Mouse (Mus musculus) neural tube, embryonic 12.5 days (tissue): ENCODE measurements around the gene Gm49368. TPM values are rescaled to one million over a fixed set of nuclear protein-coding genes. Genes with fewer than 3 reads are reported as not detected.
"Not testable (repeated sequence)": the region's sequence is repeated elsewhere in the genome, so short reads cannot be mapped to it uniquely, and the experiment has no call there.

Source experiments
- ATAC-seq: fragments of 200-750 bp; cut with Nextera tagmentation; 2 replicates; pipeline ENCODE4 v1.8.0; 2017; ENCODE audit warnings: low read depth, mild to moderate bottlenecking, moderate TSS enrichment, moderate library complexity; ENCODE audit not compliant: low FRiP score
- H3K27ac ChIP-seq: fragments of 300-500 bp; sonication (generic); 2 replicates; pipeline ENCODE4 v1.5.1; 2016
- H3K27me3 ChIP-seq: fragments of 300-500 bp; sonication (generic); replicated peaks from 2 replicates; pipeline ENCODE4 v1.6.1; 2016; ENCODE audit warnings: mild to moderate bottlenecking
- H3K36me3 ChIP-seq: fragments of 300-500 bp; sonication (generic); 2 replicates; pipeline ENCODE4 v1.6.1; 2016; ENCODE audit warnings: mild to moderate bottlenecking
- H3K4me1 ChIP-seq: fragments of 300-500 bp; sonication (generic); 2 replicates; pipeline ENCODE4 v1.6.1; 2016
- H3K4me2 ChIP-seq: fragments of 300-500 bp; sonication (generic); replicated peaks from 2 replicates; pipeline ENCODE4 v1.6.1; 2016; ENCODE audit warnings: mild to moderate bottlenecking
- H3K4me3 ChIP-seq: fragments of 300-500 bp; sonication (generic); 2 replicates; pipeline ENCODE4 v1.5.1; 2016
- H3K9ac ChIP-seq: fragments of 300-500 bp; sonication (generic); 2 replicates; pipeline ENCODE4 v1.6.1; 2016; ENCODE audit warnings: mild to moderate bottlenecking
- H3K9me3 ChIP-seq: fragments of 300-500 bp; sonication (generic); 2 replicates; pipeline ENCODE4 v1.6.1; 2016; ENCODE audit warnings: mild to moderate bottlenecking
- WGBS: fragments of 180-500 bp; shearing (Covaris S2); methylation state at CpG from one replicate; pipeline ENCODE4 v1.1.7; 2016; 5-methylcytosine and 5-hydroxymethylcytosine counted together
- polyA plus RNA-seq: library from polyadenylated mRNA; unstranded; fragments of >200 nt; fragmentation: Nextera tagmentation; extraction: Ambion mirVana; gene quantifications from 2 replicates; pipeline ENCODE4 v1.2.1, GENCODE M21; 2016

Gene Gm49368
- polyA plus RNA-seq: not detected in 2 replicates

DNA sequence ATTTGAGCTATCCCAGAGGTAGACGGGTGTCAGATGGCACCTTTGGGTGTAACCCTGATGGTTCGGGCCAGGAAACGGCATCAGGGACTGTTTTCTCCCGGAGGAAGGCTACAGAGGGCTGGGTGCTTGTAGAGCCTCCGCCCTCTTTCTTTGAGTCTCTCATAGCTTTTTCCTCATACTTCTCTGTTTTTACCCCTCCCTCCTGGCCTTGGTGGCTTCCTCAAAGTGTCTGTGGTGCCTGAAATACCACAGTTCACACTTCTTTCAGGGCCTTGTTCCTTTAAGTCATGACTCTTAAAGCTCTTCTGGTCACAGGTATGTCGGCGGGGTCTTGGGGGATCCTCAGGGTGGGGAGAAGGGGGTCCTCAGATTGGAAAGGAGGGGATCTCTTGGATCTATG, at the start of gene Gm49368, which contains the start of gene Itgam:
TSS of gene Gm49368 (plus strand) at position 228 of the 400 bp plus-strand sequence.
TSS of gene Itgam (plus strand) at position 185 of the 400 bp plus-strand sequence.
- no peaks in the 10 kb centered on the region for H3K27me3 ChIP-seq
- no peak within 1 kb of the TSS for H3K9ac ChIP-seq
- H3K36me3 ChIP-seq: no peaks in the 10 kb centered on the region
- H3K4me1 ChIP-seq: no peaks in the 10 kb centered on the region
- H3K4me3 ChIP-seq: no peak within 1 kb of the TSS
- ATAC-seq: no peak
- no peaks in the 10 kb centered on the region for H3K9me3 ChIP-seq
- no peak within 1 kb of the TSS for H3K27ac ChIP-seq
- WGBS: 92% methylated on average over 7 of the region's 7 CpGs
- no peak within 1 kb of the TSS for H3K4me2 ChIP-seq

GRCm38 (mm10) chr7:128013116-128013515, 49.4 kb upstream of the Gm49368 start:
- ATAC-seq: no peak
- H3K9ac ChIP-seq: no peak overlapping the region
- H3K4me3 ChIP-seq: no peak overlapping the region
- 0 out of 2 replicates have a peak, but pooled peaks cover 3% of the 10 kb centered on the region for H3K27me3 ChIP-seq
- WGBS: 94% methylated on average over 13 of the region's 13 CpGs
- no peaks in the 10 kb centered on the region for H3K9me3 ChIP-seq
- no peaks in the 10 kb centered on the region for H3K36me3 ChIP-seq
- H3K4me1 ChIP-seq: no peaks in the 10 kb centered on the region
- H3K4me2 ChIP-seq: no peak overlapping the region
- H3K27ac ChIP-seq: no peak overlapping the region

DNA sequence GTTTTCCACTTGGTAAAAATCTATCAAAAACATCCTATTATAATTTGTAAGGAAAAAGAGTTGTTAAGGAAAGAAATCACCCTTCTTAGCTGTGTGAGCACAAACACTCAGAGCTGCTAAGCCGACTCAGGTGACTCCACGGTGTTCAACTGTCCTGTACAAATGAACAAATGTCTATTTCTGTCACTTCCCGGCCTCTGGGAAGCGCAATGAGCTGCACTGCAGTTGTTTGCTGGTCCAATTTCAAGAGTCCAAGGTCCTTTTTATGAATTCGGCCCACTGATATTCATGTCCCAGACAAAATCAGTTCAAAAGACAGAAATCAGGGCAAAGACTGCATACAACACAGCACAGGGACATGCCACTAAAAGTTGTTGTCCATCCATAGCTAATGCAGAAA, 46.3 kb upstream of the Gm49368 start:
- H3K4me1 ChIP-seq, H3K9ac ChIP-seq, H3K27ac ChIP-seq, H3K4me3 ChIP-seq, H3K27me3 ChIP-seq, H3K4me2 ChIP-seq, H3K36me3 ChIP-seq, ATAC-seq, H3K9me3 ChIP-seq: not testable (repeated sequence)
- WGBS: 87% methylated on average over 5 of the region's 5 CpGs

GRCm38 (mm10) chr7:128016650-128017049, 45.8 kb upstream of the Gm49368 start:
- H3K4me1 ChIP-seq: no peaks in the 10 kb centered on the region
- WGBS: 91% methylated on average over 6 of the region's 6 CpGs
- H3K4me3 ChIP-seq: no peak overlapping the region
- no peak for ATAC-seq
- H3K36me3 ChIP-seq: no peaks in the 10 kb centered on the region
- no peaks in the 10 kb centered on the region for H3K27me3 ChIP-seq
- no peaks in the 10 kb centered on the region for H3K9me3 ChIP-seq
- H3K9ac ChIP-seq: no peak overlapping the region
- no peak overlapping the region for H3K4me2 ChIP-seq
- no peak overlapping the region for H3K27ac ChIP-seq

GRCm38 (mm10) chr7:128018275-128018674, 44.2 kb upstream of the Gm49368 start:
- no peak overlapping the region for H3K27ac ChIP-seq
- no peaks in the 10 kb centered on the region for H3K27me3 ChIP-seq
- H3K4me2 ChIP-seq: no peak overlapping the region
- H3K9ac ChIP-seq: no peak overlapping the region
- H3K4me1 ChIP-seq: no peaks in the 10 kb centered on the region
- H3K36me3 ChIP-seq: no peaks in the 10 kb centered on the region
- H3K9me3 ChIP-seq: no peaks in the 10 kb centered on the region
- ATAC-seq: no peak
- WGBS: 92% methylated on average over 3 of the region's 3 CpGs
- H3K4me3 ChIP-seq: no peak overlapping the region

DNA sequence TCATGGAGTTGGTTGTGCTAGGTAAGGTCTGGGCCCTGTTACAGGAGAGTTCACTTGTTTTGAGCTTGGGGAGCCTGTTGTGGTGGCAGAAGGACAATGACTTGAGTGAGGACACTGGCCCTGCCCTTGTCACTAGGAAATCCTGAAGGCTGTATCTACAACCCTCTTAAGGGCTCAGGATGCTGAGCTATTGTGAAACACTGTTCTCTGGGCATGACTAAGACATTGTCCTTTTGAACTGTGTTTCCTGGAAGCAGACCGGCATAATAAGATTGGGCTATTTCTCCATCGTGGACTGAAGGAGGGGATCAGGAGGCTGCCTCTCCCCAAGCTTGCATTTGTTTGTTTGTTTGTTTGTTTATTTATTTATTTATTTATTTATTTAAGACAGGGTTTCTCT, 43.3 kb upstream of the Gm49368 start:
- Histone ChIP-seq H3K4me1 (no peaks in the 10 kb centered on the region), H3K36me3 (no peaks in the 10 kb centered on the region), H3K4me3 (no peak overlapping the region), H3K9me3 (no peaks in the 10 kb centered on the region), H3K27me3 (no peaks in the 10 kb centered on the region), H3K27ac (no peak overlapping the region), H3K9ac (no peak overlapping the region), H3K4me2 (no peak overlapping the region)
- WGBS: 82% methylated on average over 2 of the region's 2 CpGs
- no peak for ATAC-seq

DNA sequence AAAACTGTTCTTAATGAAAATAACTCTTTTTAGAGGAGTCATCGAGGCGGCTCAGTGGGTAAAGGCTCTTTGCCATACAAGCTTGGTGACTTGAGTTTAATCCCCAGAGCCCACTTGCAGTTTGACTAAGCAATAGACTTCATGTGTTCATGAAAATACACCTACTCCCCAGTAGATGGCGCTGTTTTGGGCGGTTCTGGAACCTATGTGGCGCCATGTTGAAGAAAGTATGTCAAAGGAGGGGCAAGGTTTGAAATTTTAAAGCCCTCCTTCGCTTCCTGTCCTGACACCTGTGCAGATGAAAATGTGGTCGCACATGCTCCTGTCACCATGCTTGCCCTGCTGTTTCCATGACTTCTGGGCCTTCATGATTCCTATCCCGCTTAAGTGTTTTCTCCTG, 39.5 kb upstream of the Gm49368 start:
- ATAC-seq: no peak
- Histone ChIP-seq H3K9me3 (no peaks in the 10 kb centered on the region), H3K4me3 (no peak overlapping the region), H3K9ac (no peak overlapping the region), H3K4me2 (no peak overlapping the region), H3K4me1 (no peaks in the 10 kb centered on the region), H3K27ac (no peak overlapping the region), H3K27me3 (no peaks in the 10 kb centered on the region), H3K36me3 (no peaks in the 10 kb centered on the region)
- 62% methylated on average over 8 of the region's 8 CpGs for WGBS

GRCm38 (mm10) chr7:128023565-128023964, 38.9 kb upstream of the Gm49368 start:
- 95% methylated on average over 4 of the region's 4 CpGs for WGBS
- H3K9ac ChIP-seq: no peak overlapping the region
- no peaks in the 10 kb centered on the region for H3K36me3 ChIP-seq
- ATAC-seq: no peak
- no peak overlapping the region for H3K27ac ChIP-seq
- no peaks in the 10 kb centered on the region for H3K27me3 ChIP-seq
- H3K9me3 ChIP-seq: no peaks in the 10 kb centered on the region
- H3K4me1 ChIP-seq: no peaks in the 10 kb centered on the region
- no peak overlapping the region for H3K4me3 ChIP-seq
- no peak overlapping the region for H3K4me2 ChIP-seq

DNA sequence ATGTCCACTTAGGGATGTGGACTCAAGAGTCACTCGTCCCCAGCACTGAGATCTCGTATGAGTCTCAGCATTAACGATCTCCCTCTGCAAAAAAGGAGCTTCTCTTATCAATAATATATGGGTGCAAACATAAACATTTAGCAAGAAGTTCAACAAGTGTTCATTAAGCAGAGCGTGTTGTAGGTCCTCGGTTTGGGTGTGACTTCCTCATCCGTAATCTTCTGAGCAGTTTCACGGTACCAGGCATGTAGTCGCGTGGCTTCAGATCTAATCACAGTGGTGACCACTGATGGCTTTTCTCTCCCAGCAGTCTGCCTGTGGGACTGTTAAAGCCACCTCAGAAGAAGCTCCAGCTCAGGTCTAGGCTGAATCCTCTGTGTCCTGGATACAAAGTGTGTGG, 38.1 kb upstream of the Gm49368 start:
- H3K9me3 ChIP-seq: no peaks in the 10 kb centered on the region
- no peak overlapping the region for H3K9ac ChIP-seq
- H3K36me3 ChIP-seq: no peaks in the 10 kb centered on the region
- no peaks in the 10 kb centered on the region for H3K27me3 ChIP-seq
- H3K27ac ChIP-seq: no peak overlapping the region
- H3K4me2 ChIP-seq: no peak overlapping the region
- H3K4me1 ChIP-seq: no peaks in the 10 kb centered on the region
- no peak for ATAC-seq
- 94% methylated on average over 9 of the region's 9 CpGs for WGBS
- no peak overlapping the region for H3K4me3 ChIP-seq

GRCm38 (mm10) chr7:128024932-128025331, 37.6 kb upstream of the Gm49368 start:
- Histone ChIP-seq H3K4me2 (no peak overlapping the region), H3K27me3 (no peaks in the 10 kb centered on the region), H3K4me1 (no peaks in the 10 kb centered on the region), H3K27ac (no peak overlapping the region), H3K4me3 (no peak overlapping the region), H3K9ac (no peak overlapping the region), H3K9me3 (no peaks in the 10 kb centered on the region), H3K36me3 (no peaks in the 10 kb centered on the region)
- WGBS: 85% methylated on average over 4 of the region's 4 CpGs
- ATAC-seq: no peak

DNA sequence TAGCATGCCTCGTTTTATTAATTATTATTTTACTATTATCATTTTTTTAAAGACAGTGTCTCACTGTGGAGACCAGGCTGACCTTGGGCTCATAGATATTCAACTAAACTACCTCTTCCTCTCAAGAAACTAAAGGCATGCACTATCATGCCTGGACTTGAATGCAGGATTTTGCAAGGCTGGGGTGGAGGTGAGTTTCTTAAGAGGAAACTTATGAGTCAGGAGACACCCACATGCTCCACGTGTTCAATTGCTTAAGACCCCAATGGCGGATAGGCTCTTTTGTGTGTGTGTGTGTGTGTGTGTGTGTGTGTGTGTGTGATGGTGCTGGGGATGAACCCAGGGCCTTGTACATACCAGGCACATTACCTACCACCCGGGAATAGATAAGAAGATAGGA, 37.1 kb upstream of the Gm49368 start:
- no peaks in the 10 kb centered on the region for H3K36me3 ChIP-seq
- H3K27me3 ChIP-seq: no peaks in the 10 kb centered on the region
- ATAC-seq: no peak
- H3K4me2 ChIP-seq: no peak overlapping the region
- H3K9ac ChIP-seq: no peak overlapping the region
- 83% methylated on average over 4 of the region's 4 CpGs for WGBS
- H3K4me3 ChIP-seq: no peak overlapping the region
- H3K4me1 ChIP-seq: no peaks in the 10 kb centered on the region
- H3K9me3 ChIP-seq: no peaks in the 10 kb centered on the region
- no peak overlapping the region for H3K27ac ChIP-seq

- H3K4me2 ChIP-seq: no peak overlapping the region
- no peaks in the 10 kb centered on the region for H3K4me1 ChIP-seq
- WGBS: 37% methylated on average over 9 of the region's 9 CpGs
- H3K9me3 ChIP-seq: no peaks in the 10 kb centered on the region
- H3K4me3 ChIP-seq: no peak overlapping the region
- no peak overlapping the region for H3K27ac ChIP-seq
- no peak overlapping the region for H3K9ac ChIP-seq
- no peak for ATAC-seq
- H3K27me3 ChIP-seq: no peaks in the 10 kb centered on the region
- no peaks in the 10 kb centered on the region for H3K36me3 ChIP-seq
Measured at GRCm38 (mm10) chr7:128031403-128031976, 31.0 kb upstream of the Gm49368 start.

- Histone ChIP-seq H3K4me1 (no peaks in the 10 kb centered on the region), H3K4me2 (no peak overlapping the region), H3K4me3 (no peak overlapping the region), H3K9me3 (no peaks in the 10 kb centered on the region), H3K27me3 (no peaks in the 10 kb centered on the region), H3K27ac (no peak overlapping the region), H3K9ac (no peak overlapping the region), H3K36me3 (no peaks in the 10 kb centered on the region)
- no peak for ATAC-seq
- 92% methylated on average over 5 of the region's 5 CpGs for WGBS
Measured at GRCm38 (mm10) chr7:128032290-128032988, 30.0 kb upstream of the Gm49368 start.
